10 mouse cellular contexts compared by ENCODE assay signal in genomic region chr6:119186658-119187057, GRCm38 (mm10). TPM values are rescaled to one million over a fixed set of nuclear protein-coding genes. Genes with fewer than 3 reads are reported as not detected.
DNase-seq lines count a peak whose midpoint lies in the region; ATAC-seq and TF ChIP-seq lines count a peak whose summit lies in the region.
"Had no signal": no experiment of that assay in that cellular context is flagged by ENCODE, and none has a peak within 500 bp of the region (broad histone marks: within the 10 kb centered on the region; RNA-seq: fewer than 3 reads in every experiment).

No protein-coding gene starts in this region.

- no peak overlapping the region for H3K27ac ChIP-seq in forebrain, postnatal 0 days (ENCODE audit: low read depth, low read length)
- no peak overlapping the region for H3K27ac ChIP-seq in forebrain, embryonic 13.5 days
- no peak overlapping the region for H3K27ac ChIP-seq in liver, adult 2 months (replicated peaks; ENCODE audit: insufficient read depth, low read depth, low read length)
- H3K27ac ChIP-seq in liver, embryonic 11.5 days (ENCODE audit: low read depth, low read length) = no peak overlapping the region
- H3K27ac ChIP-seq in midbrain, postnatal 0 days (ENCODE audit: low read depth, low read length) = no peak overlapping the region
- no peak overlapping the region for H3K27ac ChIP-seq in intestine, embryonic 15.5 days

- peaks cover 27% of the 10 kb centered on the region for H3K36me3 ChIP-seq in forebrain, postnatal 0 days (ENCODE audit: insufficient read depth)
- peaks cover 46% of the 10 kb centered on the region for H3K36me3 ChIP-seq in forebrain, embryonic 13.5 days (ENCODE audit: poor library complexity, severe bottlenecking)
- peaks cover 5% of the 10 kb centered on the region; the same call in 1 of the 2 replicates for H3K36me3 ChIP-seq in liver, adult 2 months (ENCODE audit: control insufficient read depth, insufficient read depth, low read length)
- H3K36me3 ChIP-seq in liver, embryonic 11.5 days (ENCODE audit: control insufficient read depth, insufficient read depth, low read length) = no peaks in the 10 kb centered on the region
- peaks cover 14% of the 10 kb centered on the region; the same call in 1 of the 2 replicates for H3K36me3 ChIP-seq in midbrain, postnatal 0 days (ENCODE audit: insufficient read depth, low read length)
- no peaks in the 10 kb centered on the region for H3K36me3 ChIP-seq in intestine, embryonic 15.5 days

- WGBS in forebrain, postnatal 0 days = 64% methylated on average over 8 of the region's 8 CpGs
- 56% methylated on average over 8 of the region's 8 CpGs for WGBS in forebrain, embryonic 13.5 days
- WGBS in liver, adult 2 months = 77% methylated on average over 8 of the region's 8 CpGs
- WGBS in liver, embryonic 11.5 days = 66% methylated on average over 8 of the region's 8 CpGs
- WGBS in midbrain, postnatal 0 days = 62% methylated on average over 8 of the region's 8 CpGs
- 51% methylated on average over 8 of the region's 8 CpGs for WGBS in intestine, embryonic 15.5 days

- ATAC-seq in forebrain, postnatal 0 days = peak; percentile 63; the same call in 1 of the 2 replicates
- ATAC-seq in forebrain, embryonic 13.5 days = no peak
- ATAC-seq in liver, embryonic 11.5 days (replicated peaks; ENCODE audit: low FRiP score) = no peak
- no peak for ATAC-seq in midbrain, postnatal 0 days (ENCODE audit: low FRiP score)
- no peak for ATAC-seq in intestine, embryonic 15.5 days

- peak; percentile 66 for TF ChIP-seq CTCF in forebrain, postnatal 0 days (IDR thresholded peaks at IDR 0.05; ENCODE audit: low read depth)
- peak; percentile 21; the same call in 1 of the 2 replicates for TF ChIP-seq CTCF in liver, adult 2 months (IDR thresholded peaks at IDR 0.05; ENCODE audit: low read depth, low read length)
- peak; percentile 75 for TF ChIP-seq CTCF in midbrain, postnatal 0 days (IDR thresholded peaks at IDR 0.05)

- no peak for TF ChIP-seq POLR2A in liver, adult 2 months (IDR thresholded peaks at IDR 0.05; ENCODE audit: extremely low read depth, insufficient read depth, low read length)

- H3K9me3 ChIP-seq in forebrain, postnatal 0 days (ENCODE audit: low read length) = no peaks in the 10 kb centered on the region
- H3K9me3 ChIP-seq in forebrain, embryonic 13.5 days (replicated peaks) = no peaks in the 10 kb centered on the region
- H3K9me3 ChIP-seq in liver, embryonic 11.5 days (ENCODE audit: control insufficient read depth, low read length) = no peaks in the 10 kb centered on the region
- H3K9me3 ChIP-seq in midbrain, postnatal 0 days (ENCODE audit: low read length) = no peaks in the 10 kb centered on the region
- H3K9me3 ChIP-seq in intestine, embryonic 15.5 days = no peaks in the 10 kb centered on the region
- H3K9me3 ChIP-seq: G1E had no signal

- no peak overlapping the region for H3K4me2 ChIP-seq in forebrain, postnatal 0 days (ENCODE audit: low read depth)
- H3K4me2 ChIP-seq in forebrain, embryonic 13.5 days = no peak overlapping the region
- H3K4me2 ChIP-seq in liver, embryonic 11.5 days = no peak overlapping the region
- no peak overlapping the region for H3K4me2 ChIP-seq in midbrain, postnatal 0 days (ENCODE audit: low read depth, low read length, poor library complexity, severe bottlenecking)
- no peak overlapping the region for H3K4me2 ChIP-seq in intestine, embryonic 15.5 days (replicated peaks)

- H3K79me2 ChIP-seq in liver, adult 2 months (ENCODE audit: control insufficient read depth, insufficient read depth, low read length) = no peaks in the 10 kb centered on the region

- H3K4me3 ChIP-seq in forebrain, postnatal 0 days (ENCODE audit: low read depth, low read length) = no peak overlapping the region
- H3K4me3 ChIP-seq in forebrain, embryonic 13.5 days = no peak overlapping the region
- H3K4me3 ChIP-seq in liver, adult 2 months (ENCODE audit: insufficient read depth, low read depth, low read length) = no peak overlapping the region
- no peak overlapping the region for H3K4me3 ChIP-seq in liver, embryonic 11.5 days (ENCODE audit: low read depth, low read length)
- no peak overlapping the region for H3K4me3 ChIP-seq in midbrain, postnatal 0 days (ENCODE audit: low read depth, low read length)
- no peak overlapping the region for H3K4me3 ChIP-seq in intestine, embryonic 15.5 days (replicated peaks)
- H3K4me3 ChIP-seq: erythroblast, embryonic 14.5 days had no signal

- H3K27me3 ChIP-seq in forebrain, postnatal 0 days (ENCODE audit: insufficient read depth, low read length) = no peaks in the 10 kb centered on the region
- no peaks in the 10 kb centered on the region for H3K27me3 ChIP-seq in forebrain, embryonic 13.5 days
- no peaks in the 10 kb centered on the region for H3K27me3 ChIP-seq in liver, adult 2 months (ENCODE audit: control insufficient read depth, insufficient read depth, low read length)
- no peaks in the 10 kb centered on the region for H3K27me3 ChIP-seq in liver, embryonic 11.5 days (replicated peaks; ENCODE audit: control insufficient read depth, insufficient read depth, low read length)
- no peaks in the 10 kb centered on the region for H3K27me3 ChIP-seq in midbrain, postnatal 0 days (ENCODE audit: insufficient read depth, low read length)
- no peaks in the 10 kb centered on the region for H3K27me3 ChIP-seq in intestine, embryonic 15.5 days (replicated peaks)

- no peak overlapping the region for H3K9ac ChIP-seq in forebrain, postnatal 0 days
- no peak overlapping the region for H3K9ac ChIP-seq in forebrain, embryonic 13.5 days
- no peak overlapping the region for H3K9ac ChIP-seq in liver, adult 2 months (ENCODE audit: low read depth, low read length)
- H3K9ac ChIP-seq in liver, embryonic 11.5 days (ENCODE audit: low read depth, low read length) = no peak overlapping the region
- no peak overlapping the region for H3K9ac ChIP-seq in midbrain, postnatal 0 days (replicated peaks; ENCODE audit: low read length, poor library complexity, severe bottlenecking)
- no peak overlapping the region for H3K9ac ChIP-seq in intestine, embryonic 15.5 days

- no peaks in the 10 kb centered on the region for H3K4me1 ChIP-seq in forebrain, postnatal 0 days (ENCODE audit: insufficient read depth)
- H3K4me1 ChIP-seq in forebrain, embryonic 13.5 days = no peaks in the 10 kb centered on the region
- no peaks in the 10 kb centered on the region for H3K4me1 ChIP-seq in liver, adult 2 months (ENCODE audit: control insufficient read depth, insufficient read depth, low read length)
- no peaks in the 10 kb centered on the region for H3K4me1 ChIP-seq in liver, embryonic 11.5 days (replicated peaks; ENCODE audit: control insufficient read depth, insufficient read depth, low read length)
- H3K4me1 ChIP-seq in midbrain, postnatal 0 days (ENCODE audit: insufficient read depth, low read length) = no peaks in the 10 kb centered on the region
- H3K4me1 ChIP-seq in intestine, embryonic 15.5 days (replicated peaks) = no peaks in the 10 kb centered on the region

- DNase-seq in forebrain, postnatal 0 days = peak; percentile 51
- no peak for DNase-seq in liver, adult 2 months (ENCODE audit: extremely low read depth, low read depth, low spot score)
- DNase-seq in liver, embryonic 11.5 days (ENCODE audit: low spot score) = no peak
- peak; percentile 55 to 68 for DNase-seq in cerebellum, postnatal 14 days
- peak; percentile 32 for DNase-seq in midbrain, postnatal 0 days (ENCODE audit: low spot score)
- no peak for DNase-seq in heart, adult 8-10 months (ENCODE audit: low spot score)

RNA-seq across cellular contexts. Expression of gene Cacna1c, which starts 9.6 kb away (rescaled TPM):
- 36.2 and 43.3 TPM in 2 replicates for total RNA-seq in forebrain, postnatal 0 days (2014; rRNA removed)
- polyA plus RNA-seq in forebrain, postnatal 0 days (2015; fragmentation: Nextera tagmentation; extraction: Ambion mirVana) = 3.2 and 4.2 TPM in 2 replicates
- polyA plus RNA-seq in forebrain, embryonic 13.5 days (2015; fragmentation: Nextera tagmentation; extraction: Ambion mirVana) = 3.6 and 4.2 TPM in 2 replicates
- total RNA-seq in liver, adult 2 months (2014; rRNA removed) = 0.18 and 0.20 TPM in 2 replicates
- polyA plus RNA-seq in liver, adult 2 months (2012; rRNA removed) = 0.01 and 0.09 TPM in 2 replicates
- polyA plus RNA-seq in liver, embryonic 11.5 days (2014; fragmentation: Nextera tagmentation; extraction: Ambion mirVana) = 1.3 and 2.3 TPM in 2 replicates
- 33.9 and 44.3 TPM in 2 replicates for total RNA-seq in midbrain, postnatal 0 days (2014; rRNA removed)
- 3.2 and 4.9 TPM in 2 replicates for polyA plus RNA-seq in midbrain, postnatal 0 days (2015; fragmentation: Nextera tagmentation; extraction: Ambion mirVana)
- 3.0 and 3.3 TPM in 2 replicates for polyA plus RNA-seq in intestine, embryonic 15.5 days (2015; fragmentation: Nextera tagmentation; extraction: Ambion mirVana)
- total RNA-seq in heart, adult 8-10 months (2022) = 100 to 1,000 TPM; 227 to 263 (median 245) TPM
- polyA plus RNA-seq: G1E had no signal

RNA-seq across cellular contexts. Expression of gene Dcp1b, which starts 11.6 kb away (rescaled TPM):
- 24.0 and 29.6 TPM in 2 replicates for total RNA-seq in forebrain, postnatal 0 days (2014; rRNA removed)
- 12.3 and 12.5 TPM in 2 replicates for polyA plus RNA-seq in forebrain, postnatal 0 days (2015; fragmentation: Nextera tagmentation; extraction: Ambion mirVana)
- 12.7 and 13.1 TPM in 2 replicates for polyA plus RNA-seq in forebrain, embryonic 13.5 days (2015; fragmentation: Nextera tagmentation; extraction: Ambion mirVana)
- 2.1 and 2.5 TPM in 2 replicates for total RNA-seq in liver, adult 2 months (2014; rRNA removed)
- polyA plus RNA-seq in liver, adult 2 months (2012; rRNA removed) = 2.7 and 4.1 TPM in 2 replicates
- polyA plus RNA-seq in liver, embryonic 11.5 days (2014; fragmentation: Nextera tagmentation; extraction: Ambion mirVana) = 6.6 and 7.8 TPM in 2 replicates
- 22.6 and 28.1 TPM in 2 replicates for total RNA-seq in midbrain, postnatal 0 days (2014; rRNA removed)
- 11.7 and 12.2 TPM in 2 replicates for polyA plus RNA-seq in midbrain, postnatal 0 days (2015; fragmentation: Nextera tagmentation; extraction: Ambion mirVana)
- 6.1 and 6.7 TPM in 2 replicates for polyA plus RNA-seq in intestine, embryonic 15.5 days (2015; fragmentation: Nextera tagmentation; extraction: Ambion mirVana)
- 1 to 10 TPM; 2.2 to 3.6 (median 2.3) TPM for total RNA-seq in heart, adult 8-10 months (2022)

RNA-seq across cellular contexts. Expression of gene Cacna2d4, which starts 49.7 kb away (rescaled TPM):
- total RNA-seq in forebrain, postnatal 0 days (2014; rRNA removed) = 0.31 and 0.62 TPM in 2 replicates
- polyA plus RNA-seq in forebrain, postnatal 0 days (2015; fragmentation: Nextera tagmentation; extraction: Ambion mirVana) = 0.48 and 0.55 TPM in 2 replicates
- polyA plus RNA-seq in forebrain, embryonic 13.5 days (2015; fragmentation: Nextera tagmentation; extraction: Ambion mirVana) = 0.12 and 0.33 TPM in 2 replicates
- 0.28 TPM in 1 of 2 replicates, not detected in the other for total RNA-seq in liver, adult 2 months (2014; rRNA removed)
- polyA plus RNA-seq in liver, adult 2 months (2012; rRNA removed) = not detected in 2 replicates
- polyA plus RNA-seq in liver, embryonic 11.5 days (2014; fragmentation: Nextera tagmentation; extraction: Ambion mirVana) = 0.08 TPM in 1 of 2 replicates, not detected in the other
- total RNA-seq in midbrain, postnatal 0 days (2014; rRNA removed) = 0.77 and 5.1 TPM in 2 replicates
- polyA plus RNA-seq in midbrain, postnatal 0 days (2015; fragmentation: Nextera tagmentation; extraction: Ambion mirVana) = 0.74 and 0.90 TPM in 2 replicates
- 0.04 and 0.30 TPM in 2 replicates for polyA plus RNA-seq in intestine, embryonic 15.5 days (2015; fragmentation: Nextera tagmentation; extraction: Ambion mirVana)
- total RNA-seq in heart, adult 8-10 months (2022) = not detected
- polyA plus RNA-seq: erythroblast, embryonic 14.5 days; G1E had no signal

Comparison
In these comparisons a context has a peak if more than half of its experiments do, and no peak if none do; other contexts are left out.
1. DNase-seq: peak in forebrain, postnatal 0 days (single experiment), cerebellum, postnatal 14 days (2 of 2) and midbrain, postnatal 0 days (single experiment); none in liver, adult 2 months (single experiment), liver, embryonic 11.5 days (single experiment) and heart, adult 8-10 months (single experiment).
2. CTCF ChIP-seq: peak in every context shown above with its lines; median percentile 75 in midbrain, postnatal 0 days; 66 in forebrain, postnatal 0 days; 21 in liver, adult 2 months.